Mouse (Mus musculus) thymus, adult 2 months (tissue): ENCODE results near the gene Psat1.

Experiments used
- CTCF ChIP-seq: fragments of 200-500 bp; IDR thresholded peaks from 2 replicates; pipeline ENCODE4 v1.5.1; 2012; ENCODE audit warnings: mild to moderate bottlenecking, control low read depth, low read length, moderate library complexity, borderline replicate concordance; ENCODE audit not compliant: control insufficient read depth, poor library complexity, insufficient read depth; ENCODE audit errors: extremely low read depth
- POLR2A ChIP-seq: fragments of 200-500 bp; IDR thresholded peaks from 2 replicates; pipeline ENCODE4 v1.6.1; 2012; ENCODE audit warnings: mild to moderate bottlenecking, low read length, control low read depth, moderate library complexity; ENCODE audit not compliant: control insufficient read depth, poor library complexity, insufficient read depth; ENCODE audit errors: extremely low read depth

DNA sequence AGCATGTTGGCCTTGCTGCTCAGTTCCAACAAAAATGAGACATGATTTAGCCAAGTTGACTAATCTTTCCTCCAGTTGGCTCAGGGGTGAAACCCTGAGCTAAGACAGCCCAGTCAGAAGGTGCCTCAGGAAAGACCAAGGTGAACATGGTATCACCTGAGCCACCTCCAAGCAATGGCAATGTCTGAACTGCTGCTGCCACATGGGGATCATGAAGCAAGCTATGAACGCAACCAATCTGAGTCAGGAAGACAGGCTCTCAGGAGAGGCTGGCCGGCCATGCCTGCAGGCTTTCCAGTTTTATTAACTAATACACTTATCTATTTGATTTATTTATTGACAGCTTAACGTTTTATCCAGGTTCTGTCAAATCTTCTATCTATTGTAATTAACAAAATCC, 51.5 kb downstream of the Psat1 start:
- no peak for TF ChIP-seq CTCF
- TF ChIP-seq POLR2A: no peak
